Mouse (Mus musculus) G1E (cell line): Measurements from ENCODE around the gene Snx8.

Experiments used
- CTCF ChIP-seq: IDR thresholded peaks from 2 replicates; pipeline ENCODE4 v1.5.1; 2012; ENCODE audit warnings: low read depth, low read length, inconsistent platforms, mixed read lengths
- POLR2AphosphoS5 ChIP-seq: IDR thresholded peaks from 2 replicates; pipeline ENCODE4 v1.6.1; 2012; ENCODE audit warnings: low read depth, low read length, inconsistent platforms; ENCODE audit not compliant: insufficient replicate concordance

DNA sequence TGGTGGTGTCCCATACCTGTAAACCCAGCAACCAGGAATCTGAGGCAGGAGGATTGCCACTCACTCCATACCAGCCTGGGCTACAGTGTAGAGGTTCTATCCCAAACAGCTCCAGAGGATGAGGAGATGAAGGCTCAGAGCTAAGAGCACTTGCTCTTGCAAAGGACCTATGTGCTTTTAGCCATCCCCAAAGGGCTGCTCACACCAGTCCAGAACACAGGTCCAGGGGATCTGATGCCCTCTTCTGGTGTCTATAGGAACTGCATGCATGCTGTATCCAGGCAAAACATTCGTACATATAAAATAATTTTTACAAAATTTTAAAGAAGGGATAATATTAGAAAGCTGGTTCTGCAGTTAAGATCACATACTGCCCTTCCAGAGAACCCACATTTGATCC, 52.4 kb downstream of the Snx8 start:
- peak; percentile 88 for TF ChIP-seq CTCF
- TF ChIP-seq POLR2AphosphoS5: no peak
